Mouse (Mus musculus): ENCODE results near the gene Vmn1r77.
"Not testable (repeated sequence)": the region's sequence is repeated elsewhere in the genome, so short reads cannot be mapped to it uniquely, and the experiment has no call there.

The Vmn1r77 gene

DNA sequence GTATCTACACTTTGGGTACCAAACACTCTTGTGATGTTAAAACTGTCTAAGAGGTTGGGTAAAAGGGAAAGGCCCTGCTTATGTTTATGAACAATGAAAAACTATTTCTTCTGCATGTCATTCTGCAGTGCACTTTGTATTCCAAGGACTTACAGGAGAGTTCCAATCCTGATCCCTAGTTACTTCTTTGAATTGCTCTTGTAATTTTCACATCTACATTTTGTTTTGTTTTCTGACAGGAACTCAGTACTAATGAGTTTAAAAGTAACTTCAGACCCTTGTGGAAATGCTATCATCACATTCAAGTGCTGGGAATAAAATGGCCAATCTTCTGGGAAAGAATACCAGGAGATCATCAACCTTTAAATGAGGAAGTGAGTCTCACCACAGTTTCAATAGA is at the start of gene Vmn1r77:
TSS of gene Vmn1r77 (plus strand) at position 301 of the 400 bp plus-strand sequence.
- not testable (repeated sequence) for DNase-seq (ENCODE audit: low read depth, low spot score)

GRCm38 (mm10) chr7:12011491-12011890 is 25.1 kb upstream of the Vmn1r77 start:
- not testable (repeated sequence) for DNase-seq (ENCODE audit: low read depth, low spot score)

DNA sequence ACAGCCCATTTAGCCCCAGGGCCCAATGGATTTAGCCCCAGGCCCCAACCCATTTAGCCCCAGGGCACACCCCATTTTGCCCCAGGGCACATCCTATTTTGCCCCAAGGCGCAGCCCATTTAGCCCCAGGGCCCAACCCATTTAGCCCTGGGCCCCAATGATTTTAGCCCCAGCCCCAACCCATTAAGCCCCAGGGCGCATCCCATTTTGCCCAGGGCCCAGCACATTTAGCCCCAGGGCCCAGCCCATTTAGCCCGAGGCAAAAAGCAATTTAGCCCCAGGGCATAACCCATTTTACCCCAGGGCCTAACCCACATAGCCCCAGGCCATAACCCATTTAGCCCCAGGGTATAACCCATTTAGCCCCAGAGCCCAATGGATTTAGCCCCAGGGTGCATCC is 24.2 kb upstream of the Vmn1r77 start:
- not testable (repeated sequence) for DNase-seq (ENCODE audit: low read depth, low spot score)

DNA sequence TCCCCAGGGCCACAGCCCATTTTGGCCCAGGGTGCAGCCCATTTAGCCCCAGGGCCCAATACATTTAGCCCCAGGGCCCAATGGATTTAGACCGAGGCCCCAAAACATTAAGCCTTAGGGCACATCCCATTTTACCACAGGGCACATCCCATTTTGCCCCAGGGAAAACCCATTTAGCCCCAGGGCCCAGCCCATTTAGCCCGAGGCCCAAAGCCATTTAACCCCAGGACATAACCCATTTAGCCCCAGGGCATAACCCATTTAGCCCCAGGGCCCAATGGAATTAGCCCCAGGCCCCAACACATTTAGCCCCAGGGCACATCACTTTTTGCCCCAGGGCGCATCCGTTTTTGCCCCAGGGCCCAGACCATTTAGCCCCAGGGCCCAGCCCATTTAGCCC is 23.4 kb upstream of the Vmn1r77 start:
- DNase-seq (ENCODE audit: low read depth, low spot score), result no peak

GRCm38 (mm10) chr7:12017829-12018228 is 18.7 kb upstream of the Vmn1r77 start:
- not testable (repeated sequence) for DNase-seq (ENCODE audit: low read depth, low spot score)

DNA sequence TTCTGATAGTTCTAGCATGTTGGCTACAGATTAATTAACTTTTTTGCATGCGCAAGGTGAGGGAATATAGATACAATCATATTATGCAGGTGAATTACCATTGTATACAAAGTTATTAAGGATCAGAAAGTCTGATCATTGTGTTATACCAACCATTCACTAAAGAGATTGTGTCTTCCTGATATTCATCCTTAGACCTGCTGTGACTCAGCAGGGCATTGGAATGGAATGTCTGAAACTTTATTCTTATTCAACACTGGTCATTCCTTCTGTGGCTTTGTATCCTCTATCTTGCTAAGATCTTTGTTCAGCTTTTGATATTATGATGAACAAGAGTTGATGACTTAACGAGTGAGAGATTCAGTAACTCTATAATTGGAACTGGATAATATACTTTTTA is 4.1 kb downstream of the Vmn1r77 start:
- no peak for DNase-seq (ENCODE audit: low read depth, low spot score)

Data from brain, embryonic 18.5 days (tissue).